Mouse (Mus musculus) cortical plate, adult 2 months (tissue): ENCODE measurements around the gene Macc1.

Experiments
- CTCF ChIP-seq: fragments of 200-500 bp; IDR thresholded peaks from 2 replicates; pipeline ENCODE4 v1.5.1; 2011; ENCODE audit warnings: mild to moderate bottlenecking, control low read depth, low read length; ENCODE audit not compliant: insufficient read depth; ENCODE audit errors: extremely low read depth
- POLR2A ChIP-seq: fragments of 200-500 bp; IDR thresholded peaks from 2 replicates; pipeline ENCODE4 v1.6.1; 2011; ENCODE audit warnings: mild to moderate bottlenecking, low read length, control low read depth; ENCODE audit not compliant: insufficient read depth; ENCODE audit errors: extremely low read depth

GRCm38 (mm10) chr12:119271964-119272363 is 42.1 kb upstream of the Macc1 start:
- TF ChIP-seq POLR2A, result no peak
- 0 out of 2 replicates have a peak, but pooled peaks have one; percentile 13 for TF ChIP-seq CTCF
